ENCODE assay signal across 9 mouse cellular contexts in genomic region chr14:55076224-55076623, GRCm38 (mm10). TPM values are rescaled to one million over a fixed set of nuclear protein-coding genes. Genes with fewer than 3 reads are reported as not detected.
DNase-seq lines count a peak whose midpoint lies in the region; ATAC-seq and TF ChIP-seq lines count a peak whose summit lies in the region.
"Had no signal": no experiment of that assay in that cellular context is flagged by ENCODE, and none has a peak within 500 bp of the region (broad histone marks: within the 10 kb centered on the region; RNA-seq: fewer than 3 reads in every experiment).

No protein-coding gene starts in this region.

- 29% methylated on average over 6 of the region's 6 CpGs for WGBS in heart, adult 2 months
- WGBS in midbrain, embryonic 13.5 days = 62% methylated on average over 6 of the region's 6 CpGs
- 70% methylated on average over 6 of the region's 6 CpGs for WGBS in midbrain, embryonic 10.5 days
- 45% methylated on average over 6 of the region's 6 CpGs for WGBS in intestine, embryonic 16.5 days

- TF ChIP-seq POLR2A in heart, adult 2 months (IDR thresholded peaks at IDR 0.05; ENCODE audit: insufficient read depth, low read depth, low read length) = no peak

- DNase-seq in heart, adult 2 months = peak; percentile 26 to 39
- no peak for DNase-seq in heart, adult 8-10 months (ENCODE audit: low spot score)
- DNase-seq in midbrain, embryonic 10.5 days (ENCODE audit: low spot score) = no peak
- DNase-seq in frontal cortex, postnatal 14 days (ENCODE audit: low spot score in 2 of 2) = peak; percentile 61 to 63
- DNase-seq in right cerebral cortex, postnatal 14 days = peak; percentile 77
- no peak for DNase-seq in spleen, postnatal 14 days (ENCODE audit: low spot score in 2 of 2)
- DNase-seq: adrenal gland, postnatal 10 days had no signal

- no peak overlapping the region for H3K4me3 ChIP-seq in heart, adult 2 months
- H3K4me3 ChIP-seq in midbrain, embryonic 13.5 days (replicated peaks) = no peak overlapping the region
- H3K4me3 ChIP-seq in midbrain, embryonic 10.5 days = no peak overlapping the region
- no peak overlapping the region for H3K4me3 ChIP-seq in intestine, embryonic 16.5 days (ENCODE audit: low read length)

- H3K4me1 ChIP-seq in heart, adult 2 months (ENCODE audit: control insufficient read depth, insufficient read depth, low read length) = no peaks in the 10 kb centered on the region
- peaks cover 62% of the 10 kb centered on the region for H3K4me1 ChIP-seq in midbrain, embryonic 13.5 days (replicated peaks)
- peaks cover 58% of the 10 kb centered on the region for H3K4me1 ChIP-seq in midbrain, embryonic 10.5 days
- H3K4me1 ChIP-seq in intestine, embryonic 16.5 days (ENCODE audit: control insufficient read depth, insufficient read depth, low read length) = peaks cover 10% of the 10 kb centered on the region; the same call in 1 of the 2 replicates

- H3K9me3 ChIP-seq in midbrain, embryonic 13.5 days = no peaks in the 10 kb centered on the region
- H3K9me3 ChIP-seq in midbrain, embryonic 10.5 days (replicated peaks) = no peaks in the 10 kb centered on the region
- no peaks in the 10 kb centered on the region for H3K9me3 ChIP-seq in intestine, embryonic 16.5 days (ENCODE audit: control insufficient read depth, low read length)

- no peak for TF ChIP-seq EP300 in heart, adult 2 months (IDR thresholded peaks at IDR 0.05; ENCODE audit: insufficient read depth, low read depth, low read length)

- no peaks in the 10 kb centered on the region for H3K27me3 ChIP-seq in heart, adult 2 months (ENCODE audit: control insufficient read depth, insufficient read depth, low read length)
- H3K27me3 ChIP-seq in midbrain, embryonic 13.5 days = no peaks in the 10 kb centered on the region
- H3K27me3 ChIP-seq in midbrain, embryonic 10.5 days (ENCODE audit: low read depth, poor library complexity, severe bottlenecking) = peaks cover 61% of the 10 kb centered on the region
- no peaks in the 10 kb centered on the region for H3K27me3 ChIP-seq in intestine, embryonic 16.5 days (replicated peaks; ENCODE audit: control insufficient read depth, insufficient read depth, low read length)

- no peaks in the 10 kb centered on the region for H3K79me2 ChIP-seq in heart, adult 2 months (replicated peaks; ENCODE audit: control insufficient read depth, insufficient read depth, low read length)

- intact Hi-C loops in heart, adult 2 months (cut with DNase I) = loop anchor here (10.0 kb wide), 1 partner anchor 231 kb away; no protein-coding TSS in a partner anchor

- no peaks in the 10 kb centered on the region for H3K36me3 ChIP-seq in heart, adult 2 months (ENCODE audit: control insufficient read depth, insufficient read depth, low read length)
- peaks cover 40% of the 10 kb centered on the region for H3K36me3 ChIP-seq in midbrain, embryonic 13.5 days
- H3K36me3 ChIP-seq in midbrain, embryonic 10.5 days = peaks cover 38% of the 10 kb centered on the region
- H3K36me3 ChIP-seq in intestine, embryonic 16.5 days (ENCODE audit: control insufficient read depth, insufficient read depth, low read length) = no peaks in the 10 kb centered on the region

- H3K4me2 ChIP-seq in midbrain, embryonic 13.5 days (replicated peaks) = no peak overlapping the region
- H3K4me2 ChIP-seq in intestine, embryonic 16.5 days (ENCODE audit: low read depth, low read length) = no peak overlapping the region

- H3K9ac ChIP-seq in heart, adult 2 months (ENCODE audit: low read depth, low read length) = no peak overlapping the region
- no peak overlapping the region for H3K9ac ChIP-seq in midbrain, embryonic 13.5 days (replicated peaks)
- H3K9ac ChIP-seq in intestine, embryonic 16.5 days (ENCODE audit: low read depth, low read length) = no peak overlapping the region

- H3K27ac ChIP-seq in heart, adult 2 months = no peak overlapping the region
- 0 out of 2 replicates have a peak overlapping the region, but pooled peaks have one; percentile 7 for H3K27ac ChIP-seq in midbrain, embryonic 13.5 days
- H3K27ac ChIP-seq in midbrain, embryonic 10.5 days (replicated peaks) = no peak overlapping the region
- no peak overlapping the region for H3K27ac ChIP-seq in intestine, embryonic 16.5 days (ENCODE audit: low read length)

- TF ChIP-seq CTCF in heart, adult 2 months (IDR thresholded peaks at IDR 0.05) = no peak

- ATAC-seq in midbrain, embryonic 13.5 days = no peak
- ATAC-seq in intestine, embryonic 16.5 days = no peak

RNA-seq across cellular contexts. Expression of gene Zfhx2, which starts 15.9 kb away (rescaled TPM):
- total RNA-seq in heart, adult 2 months (2021) = 1 to 10 TPM; 3.9 to 4.1 TPM
- polyA plus RNA-seq in heart, adult 2 months (2012; rRNA removed) = 1.1 and 1.3 TPM in 2 replicates
- 1 to 10 TPM; 4.8 to 5.6 (median 4.9) TPM for total RNA-seq in heart, adult 8-10 months (2022)
- 35.5 and 39.9 TPM in 2 replicates for polyA plus RNA-seq in midbrain, embryonic 13.5 days (2015; fragmentation: Nextera tagmentation; extraction: Ambion mirVana)
- 7.6 and 12.5 TPM in 2 replicates for polyA plus RNA-seq in midbrain, embryonic 10.5 days (2016; fragmentation: Nextera tagmentation; extraction: Ambion mirVana)
- polyA plus RNA-seq in intestine, embryonic 16.5 days (2015; fragmentation: Nextera tagmentation; extraction: Ambion mirVana) = 2.7 and 3.0 TPM in 2 replicates

RNA-seq across cellular contexts. Expression of gene Thtpa, which starts 18.4 kb away (rescaled TPM):
- 10 to 100 TPM; 10.7 to 13.4 TPM for total RNA-seq in heart, adult 2 months (2021)
- 8.2 and 9.7 TPM in 2 replicates for polyA plus RNA-seq in heart, adult 2 months (2012; rRNA removed)
- 10 to 100 TPM; 11.5 to 17.0 (median 14.0) TPM for total RNA-seq in heart, adult 8-10 months (2022)
- 32.1 and 35.0 TPM in 2 replicates for polyA plus RNA-seq in midbrain, embryonic 13.5 days (2015; fragmentation: Nextera tagmentation; extraction: Ambion mirVana)
- polyA plus RNA-seq in midbrain, embryonic 10.5 days (2016; fragmentation: Nextera tagmentation; extraction: Ambion mirVana) = 28.1 and 30.8 TPM in 2 replicates
- polyA plus RNA-seq in intestine, embryonic 16.5 days (2015; fragmentation: Nextera tagmentation; extraction: Ambion mirVana) = 17.9 and 20.7 TPM in 2 replicates

RNA-seq across cellular contexts. Expression of gene Ap1g2, which starts 30.2 kb away (rescaled TPM):
- 1 to 10 TPM; 5.3 to 5.6 TPM for total RNA-seq in heart, adult 2 months (2021)
- 8.2 and 10.2 TPM in 2 replicates for polyA plus RNA-seq in heart, adult 2 months (2012; rRNA removed)
- 1 to 10 TPM; 2.7 to 4.5 (median 4.1) TPM for total RNA-seq in heart, adult 8-10 months (2022)
- polyA plus RNA-seq in midbrain, embryonic 13.5 days (2015; fragmentation: Nextera tagmentation; extraction: Ambion mirVana) = 7.9 and 8.2 TPM in 2 replicates
- 12.7 and 15.0 TPM in 2 replicates for polyA plus RNA-seq in midbrain, embryonic 10.5 days (2016; fragmentation: Nextera tagmentation; extraction: Ambion mirVana)
- polyA plus RNA-seq in intestine, embryonic 16.5 days (2015; fragmentation: Nextera tagmentation; extraction: Ambion mirVana) = 106 and 120 TPM in 2 replicates

RNA-seq across cellular contexts. Expression of gene Jph4, which starts 40.5 kb away (rescaled TPM):
- under 1 TPM in 1 of 2 experiments, not detected in 1; 0.23 TPM for total RNA-seq in heart, adult 2 months (2021)
- 0.25 and 0.32 TPM in 2 replicates for polyA plus RNA-seq in heart, adult 2 months (2012; rRNA removed)
- under 1 TPM in 3 of 4 experiments, not detected in 1; 0.09 to 0.17 (median 0.09) TPM for total RNA-seq in heart, adult 8-10 months (2022)
- polyA plus RNA-seq in midbrain, embryonic 13.5 days (2015; fragmentation: Nextera tagmentation; extraction: Ambion mirVana) = 18.2 and 19.9 TPM in 2 replicates
- polyA plus RNA-seq in midbrain, embryonic 10.5 days (2016; fragmentation: Nextera tagmentation; extraction: Ambion mirVana) = 0.53 and 1.2 TPM in 2 replicates
- polyA plus RNA-seq in intestine, embryonic 16.5 days (2015; fragmentation: Nextera tagmentation; extraction: Ambion mirVana) = 0.82 and 1.2 TPM in 2 replicates

Comparison
In these comparisons a context has a peak if more than half of its experiments do, and no peak if none do; other contexts are left out.
1. DNase-seq: peak in heart, adult 2 months (2 of 2), frontal cortex, postnatal 14 days (2 of 2) and right cerebral cortex, postnatal 14 days (single experiment); none in heart, adult 8-10 months (single experiment), midbrain, embryonic 10.5 days (single experiment) and spleen, postnatal 14 days (0 of 2).